Mouse (Mus musculus) heart, adult 8-10 months (tissue): ENCODE results near the gene Gja5. TPM values are rescaled to one million over a fixed set of nuclear protein-coding genes. Genes with fewer than 3 reads are reported as not detected.
"Not testable (repeated sequence)": the region's sequence is repeated elsewhere in the genome, so short reads cannot be mapped to it uniquely, and the experiment has no call there.

Experiments used
- DNase-seq: peaks from one replicate; pipeline ENCODE4 v3.0.0; 2022; ENCODE audit warnings: low spot score
- total RNA-seq, 4 experiments: library from RNA; stranded (reverse); gene quantifications; 2 replicates each; pipeline ENCODE4 v1.2.4; 2022

The Gja5 gene
- total RNA-seq, 4 experiments from 2014 or later = 16.6 to 20.9 (median 17.2) TPM

- DNase-seq = not testable (repeated sequence)
These were observed 199.5 kb downstream of the Gja5 start for GRCm38 (mm10) chr3:97103946-97104345.

DNA sequence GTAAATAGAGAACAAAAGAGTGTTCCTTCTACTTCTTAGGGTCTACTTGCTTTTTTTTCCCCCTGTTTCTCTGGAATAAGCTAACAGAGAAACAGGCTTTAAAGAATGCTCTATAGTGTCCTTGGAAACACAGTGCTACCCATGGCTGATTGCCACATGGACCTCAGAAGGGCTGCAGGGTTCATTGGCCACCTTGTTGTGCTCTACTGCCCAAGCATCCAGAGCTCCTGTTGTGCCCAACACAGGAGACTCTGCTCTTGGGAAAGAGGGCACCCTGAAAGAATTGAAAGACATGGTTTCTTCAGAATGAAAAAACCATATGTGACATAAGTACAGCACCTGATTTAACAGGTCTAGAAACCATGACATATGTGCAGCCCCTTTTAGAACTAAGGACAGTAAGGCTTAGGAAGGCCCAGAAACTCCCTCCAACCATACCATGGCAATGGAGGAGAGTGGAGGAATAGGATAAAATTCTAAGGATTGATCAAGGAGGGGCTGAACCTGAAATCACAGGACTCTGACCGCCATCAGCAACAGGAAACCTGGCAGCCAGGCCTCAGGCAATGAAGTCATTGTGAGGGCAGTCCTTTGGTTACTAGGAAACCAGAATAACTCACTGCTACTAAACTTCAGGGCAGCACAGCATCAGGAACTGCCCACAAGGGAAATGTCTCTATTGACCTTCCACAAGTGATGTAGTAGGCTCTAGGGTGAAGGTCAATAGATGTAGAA, 200.4 kb downstream of the Gja5 start:
- DNase-seq = no peak

GRCm38 (mm10) chr3:97117511-97117910, 213.0 kb downstream of the Gja5 start:
- no peak for DNase-seq

DNA sequence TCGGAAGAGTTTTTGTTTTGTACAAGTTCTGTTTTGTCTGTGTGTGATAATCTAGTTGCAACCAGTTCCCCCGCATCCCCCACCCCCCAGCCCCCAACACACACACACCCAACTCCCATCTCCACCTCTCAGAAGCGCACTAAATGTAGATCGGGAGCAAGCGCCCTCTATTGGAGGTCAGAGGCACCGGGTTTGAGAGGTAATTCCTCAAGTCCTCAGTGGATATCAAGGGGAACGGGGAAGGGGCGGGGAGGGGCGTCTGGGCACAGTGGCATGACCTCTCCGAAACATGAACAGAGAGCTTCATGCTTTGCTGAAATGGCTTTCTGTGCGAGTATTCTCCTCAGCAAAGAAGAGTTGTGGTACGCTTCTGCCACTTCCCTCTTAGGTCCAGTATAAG, 213.8 kb downstream of the Gja5 start:
- no peak for DNase-seq

GRCm38 (mm10) chr3:97124193-97124592, 219.7 kb downstream of the Gja5 start:
- no peak for DNase-seq

Other genes starting within 250 kb of the Gja5 start
- 1 to 10 TPM in 3 of 4 experiments, under 1 TPM in 1; 0.57 to 2.1 (median 1.6) TPM for gene Ankrd35, start 234.6 kb upstream of the Gja5 start, total RNA-seq
- 10 to 100 TPM; 12.6 to 15.1 (median 14.5) TPM for gene Pias3, start 208.3 kb upstream of the Gja5 start, total RNA-seq
- gene Nudt17, start 196.1 kb upstream of the Gja5 start, total RNA-seq = 1 to 10 TPM; 2.9 to 4.0 (median 3.2) TPM
- gene Polr3c, start 177.1 kb upstream of the Gja5 start, total RNA-seq = 10 to 100 TPM; 22.8 to 25.7 (median 24.0) TPM
- 10 to 100 TPM; 21.5 to 32.5 (median 27.8) TPM for gene Rnf115, start 177.0 kb upstream of the Gja5 start, total RNA-seq
- gene Pdzk1, start 75.4 kb upstream of the Gja5 start, total RNA-seq = not detected
- gene Cd160, start 75.3 kb upstream of the Gja5 start, total RNA-seq = not detected
- 10 to 100 TPM; 21.3 to 24.7 (median 23.3) TPM for gene Gpr89, start 653 bp downstream of the Gja5 start, total RNA-seq
- under 1 TPM in 1 of 4 experiments, not detected in 3; 0.03 TPM for gene Gja8, start 21.3 kb downstream of the Gja5 start, total RNA-seq